Mouse (Mus musculus) adrenal gland, postnatal 4 days (tissue): Measurements from ENCODE around the gene Gm17542. TPM values are rescaled to one million over a fixed set of nuclear protein-coding genes. Genes with fewer than 3 reads are reported as not detected.
A peak's percentile ranks its signal among the peaks of the same experiment; 100 is the strongest.
"Not testable (repeated sequence)": the region's sequence is repeated elsewhere in the genome, so short reads cannot be mapped to it uniquely, and the experiment has no call there.

ENCODE experiments used
- DNase-seq, 2 experiments: peaks; one replicate each; pipeline ENCODE4 v3.0.0; 2021 to 2022; ENCODE audit warnings: low spot score in 2 of 2, mixed read lengths in 2 of 2
- long read RNA-seq, 2 experiments: library from polyadenylated mRNA; stranded (forward); transcript quantifications; one replicate each; pipeline ENCODE4 v2.0.0; 2021
- total RNA-seq, 2 experiments: library from RNA; stranded (reverse); gene quantifications; 2 replicates each; pipeline ENCODE4 v1.2.3; 2021

The Gm17542 gene
- not detected for total RNA-seq
- long read RNA-seq, experiment 1 = 0 reads
- long read RNA-seq, experiment 2 = 0 reads

- DNase-seq = not testable (repeated sequence)
These were observed at the start of gene Gm17542 for GRCm38 (mm10) chr10:58718110-58718509. Gm17542 (minus strand) TSS chr10:58718210.

- no peak for DNase-seq
These were observed 21.8 kb upstream of the Gm17542 start for GRCm38 (mm10) chr10:58739779-58740178.

GRCm38 (mm10) chr10:58738152-58738551 lies 20.1 kb upstream of the Gm17542 start:
- DNase-seq = no peak

GRCm38 (mm10) chr10:58714789-58715148 lies 3.2 kb downstream of the Gm17542 start:
- DNase-seq = no peak

- no peak for DNase-seq
These were observed 3.9 kb downstream of the Gm17542 start for GRCm38 (mm10) chr10:58713855-58714788.

GRCm38 (mm10) chr10:58713225-58713624 lies 4.8 kb downstream of the Gm17542 start:
- no peak for DNase-seq

- DNase-seq = no peak
These were observed 9.0 kb downstream of the Gm17542 start for GRCm38 (mm10) chr10:58709021-58709420.

GRCm38 (mm10) chr10:58700578-58700977 lies 17.4 kb downstream of the Gm17542 start:
- no peak for DNase-seq

- DNase-seq = no peak
These were observed 17.9 kb downstream of the Gm17542 start for GRCm38 (mm10) chr10:58700160-58700559.

- DNase-seq = no peak
These were observed 19.1 kb downstream of the Gm17542 start for GRCm38 (mm10) chr10:58698955-58699354.

GRCm38 (mm10) chr10:58691051-58691450 lies 27.0 kb downstream of the Gm17542 start:
- no peak for DNase-seq

GRCm38 (mm10) chr10:58679298-58679697 lies 38.7 kb downstream of the Gm17542 start:
- DNase-seq = no peak

- DNase-seq = peak; percentile 42 to 63
These were observed 42.5 kb downstream of the Gm17542 start, which contains the start of gene Edar for GRCm38 (mm10) chr10:58675533-58675932. Edar (minus strand) TSS chr10:58675654.

- DNase-seq = peak; percentile 32 to 45
These were observed 44.5 kb downstream of the Gm17542 start for GRCm38 (mm10) chr10:58673278-58674061.

- DNase-seq = no peak
These were observed 45.3 kb downstream of the Gm17542 start for GRCm38 (mm10) chr10:58672557-58673277.

- no peak for DNase-seq
These were observed 54.1 kb downstream of the Gm17542 start for GRCm38 (mm10) chr10:58663868-58664267.

Other genes with a start within 250 kb of the Gm17542 start
- 1 to 10 TPM; 4.8 to 4.9 TPM for gene Ccdc138, start 220.3 kb downstream of the Gm17542 start, total RNA-seq
- gene Edar, start 42.6 kb downstream of the Gm17542 start, total RNA-seq = under 1 TPM; 0.28 TPM
- gene Sh3rf3, start 95.1 kb upstream of the Gm17542 start, total RNA-seq = 1 to 10 TPM; 2.4 to 2.6 TPM